Mouse (Mus musculus): Measurements from ENCODE around the gene Rab3il1.

GRCm38 (mm10) chr19:9957965-9958364 lies 43.5 kb upstream of the Rab3il1 start:
- TF ChIP-seq CTCF (IDR thresholded peaks at IDR 0.05; ENCODE audit: control insufficient read depth, insufficient read depth, insufficient replicate concordance, low read depth, low read length) (no peak), POLR2A (IDR thresholded peaks at IDR 0.05; ENCODE audit: control insufficient read depth, low read depth, low read length) (no peak)
